Mouse (Mus musculus) brain, adult 2 months (tissue): Measurements from ENCODE around the gene Rnf34.

ENCODE experiments used
- DNase-seq: peaks from one replicate; pipeline ENCODE4 v3.0.0; 2011; ENCODE audit warnings: low read depth, low spot score

Gene Rnf34

GRCm38 (mm10) chr5:122899777-122900557, 50.1 kb downstream of the Rnf34 start:
- peak; percentile 94 for DNase-seq

- no peak for DNase-seq
These were observed 50.8 kb downstream of the Rnf34 start for GRCm38 (mm10) chr5:122900558-122901171.

GRCm38 (mm10) chr5:122901179-122901578, 51.3 kb downstream of the Rnf34 start:
- DNase-seq = no peak

- no peak for DNase-seq
These were observed 51.8 kb downstream of the Rnf34 start for GRCm38 (mm10) chr5:122901666-122902065.

- DNase-seq = no peak
These were observed 52.4 kb downstream of the Rnf34 start for GRCm38 (mm10) chr5:122902228-122902627.

- DNase-seq = no peak
These were observed 53.3 kb downstream of the Rnf34 start for GRCm38 (mm10) chr5:122903165-122903564.

GRCm38 (mm10) chr5:122907182-122907581, 57.3 kb downstream of the Rnf34 start:
- DNase-seq = no peak

- no peak for DNase-seq
These were observed 58.2 kb downstream of the Rnf34 start for GRCm38 (mm10) chr5:122908001-122908400.

GRCm38 (mm10) chr5:122909481-122909880, 59.6 kb downstream of the Rnf34 start:
- peak; percentile 69 for DNase-seq

GRCm38 (mm10) chr5:122912863-122913262, 63.0 kb downstream of the Rnf34 start:
- DNase-seq = no peak

- no peak for DNase-seq
These were observed 66.3 kb downstream of the Rnf34 start for GRCm38 (mm10) chr5:122916147-122916546.

GRCm38 (mm10) chr5:122917982-122918711, 68.3 kb downstream of the Rnf34 start:
- no peak for DNase-seq

- no peak for DNase-seq
These were observed 70.7 kb downstream of the Rnf34 start for GRCm38 (mm10) chr5:122920557-122920956.
